Mouse (Mus musculus): ENCODE measurements around the gene Adamts7. TPM values are rescaled to one million over a fixed set of nuclear protein-coding genes. Genes with fewer than 3 reads are reported as not detected.

The Adamts7 gene
- polyA plus RNA-seq, 1 experiment from 2014 or later: 30.4 TPM

DNA sequence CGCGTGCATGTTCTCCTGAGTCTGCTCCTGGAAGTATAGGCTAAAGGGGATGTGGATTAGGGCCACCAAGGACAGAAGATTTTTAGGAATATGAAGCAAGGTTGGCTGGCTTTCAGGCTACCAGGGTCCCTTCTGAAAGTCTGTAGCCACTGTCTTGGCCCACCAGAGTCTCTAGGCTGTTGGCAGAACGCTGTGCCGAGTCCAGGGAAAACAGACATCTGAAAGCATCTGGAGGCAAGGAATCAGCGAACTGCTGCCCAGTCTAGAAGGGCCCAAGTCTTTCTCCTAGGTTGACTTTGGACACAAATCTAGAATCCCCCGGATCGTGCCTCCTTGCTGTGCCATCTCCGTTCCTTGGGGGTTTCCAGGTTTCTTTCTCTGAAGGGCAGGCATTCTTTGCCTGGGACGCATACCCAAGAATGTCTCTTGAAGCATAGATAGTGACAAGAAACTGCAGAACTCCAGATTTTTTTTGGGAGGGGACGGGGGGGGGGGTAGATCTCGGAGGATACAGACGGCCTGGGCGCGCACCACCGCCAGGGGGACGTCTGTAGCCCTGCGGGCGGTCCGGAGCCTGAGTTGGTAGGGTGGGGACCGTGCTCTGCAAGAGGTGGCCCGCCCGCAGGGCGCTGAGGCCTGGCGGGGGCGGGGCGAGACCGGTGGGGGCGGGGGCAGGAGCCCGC is 485 bp upstream of the Adamts7 start:
- H3K27ac ChIP-seq (ENCODE audit: low read depth): peak overlapping the region; percentile 86
- H3K9me3 ChIP-seq (ENCODE audit: low read depth, low read length): peaks cover 3% of the 10 kb centered on the region; the same call in 1 of the 2 replicates
- TF ChIP-seq CTCF (IDR thresholded peaks at IDR 0.05; ENCODE audit: low read depth): peak; percentile 71
- ATAC-seq (ENCODE audit: insufficient read depth) (peak; percentile 94), DNase-seq (peak; percentile 89)
- H3K4me3 ChIP-seq (ENCODE audit: low read depth, low read length): peak overlapping the region; percentile 74
- H3K4me1 ChIP-seq (ENCODE audit: insufficient read depth): no peaks in the 10 kb centered on the region
- H3K4me2 ChIP-seq: peak overlapping the region; percentile 92
- no peaks in the 10 kb centered on the region for H3K36me3 ChIP-seq (ENCODE audit: insufficient read depth)
- H3K27me3 ChIP-seq (ENCODE audit: insufficient read depth, low read length): no peaks in the 10 kb centered on the region
- peak overlapping the region; percentile 74 for H3K9ac ChIP-seq
- WGBS: 13% methylated on average over 21 of the region's 29 CpGs

DNA sequence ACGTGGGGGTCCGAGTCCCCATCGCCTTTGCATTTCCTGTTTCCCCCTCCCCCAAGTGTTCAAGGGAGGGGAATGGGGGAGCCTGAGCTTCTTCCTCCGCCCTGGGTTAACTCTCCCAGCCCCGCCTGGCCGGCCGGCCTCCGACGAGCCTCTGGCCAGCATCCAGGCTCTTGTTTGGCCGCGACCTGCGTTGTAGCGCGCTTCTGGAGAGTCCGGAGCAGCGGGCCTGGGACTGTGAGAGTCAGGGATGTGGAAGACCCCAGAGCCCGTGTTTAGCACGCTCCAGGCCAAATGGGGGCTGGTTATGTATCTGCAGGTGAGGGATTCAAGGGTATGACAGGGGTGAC is 853 bp downstream of the Adamts7 start:
- under 1% methylated on average over 18 of the region's 18 CpGs for WGBS
- H3K9ac ChIP-seq: peak overlapping the region; percentile 74
- H3K4me1 ChIP-seq (ENCODE audit: insufficient read depth): no peaks in the 10 kb centered on the region
- DNase-seq: peak; percentile 88
- no peaks in the 10 kb centered on the region for H3K27me3 ChIP-seq (ENCODE audit: insufficient read depth, low read length)
- H3K36me3 ChIP-seq (ENCODE audit: insufficient read depth): no peaks in the 10 kb centered on the region
- no peak for TF ChIP-seq CTCF (IDR thresholded peaks at IDR 0.05; ENCODE audit: low read depth)
- peaks cover 3% of the 10 kb centered on the region; the same call in 1 of the 2 replicates for H3K9me3 ChIP-seq (ENCODE audit: low read depth, low read length)
- H3K27ac ChIP-seq (ENCODE audit: low read depth): peak overlapping the region; percentile 86; the same call in 1 of the 2 replicates
- peak overlapping the region; percentile 74 for H3K4me3 ChIP-seq (ENCODE audit: low read depth, low read length)
- peak; percentile 71 for ATAC-seq (ENCODE audit: insufficient read depth)
- H3K4me2 ChIP-seq: peak overlapping the region; percentile 92

DNA sequence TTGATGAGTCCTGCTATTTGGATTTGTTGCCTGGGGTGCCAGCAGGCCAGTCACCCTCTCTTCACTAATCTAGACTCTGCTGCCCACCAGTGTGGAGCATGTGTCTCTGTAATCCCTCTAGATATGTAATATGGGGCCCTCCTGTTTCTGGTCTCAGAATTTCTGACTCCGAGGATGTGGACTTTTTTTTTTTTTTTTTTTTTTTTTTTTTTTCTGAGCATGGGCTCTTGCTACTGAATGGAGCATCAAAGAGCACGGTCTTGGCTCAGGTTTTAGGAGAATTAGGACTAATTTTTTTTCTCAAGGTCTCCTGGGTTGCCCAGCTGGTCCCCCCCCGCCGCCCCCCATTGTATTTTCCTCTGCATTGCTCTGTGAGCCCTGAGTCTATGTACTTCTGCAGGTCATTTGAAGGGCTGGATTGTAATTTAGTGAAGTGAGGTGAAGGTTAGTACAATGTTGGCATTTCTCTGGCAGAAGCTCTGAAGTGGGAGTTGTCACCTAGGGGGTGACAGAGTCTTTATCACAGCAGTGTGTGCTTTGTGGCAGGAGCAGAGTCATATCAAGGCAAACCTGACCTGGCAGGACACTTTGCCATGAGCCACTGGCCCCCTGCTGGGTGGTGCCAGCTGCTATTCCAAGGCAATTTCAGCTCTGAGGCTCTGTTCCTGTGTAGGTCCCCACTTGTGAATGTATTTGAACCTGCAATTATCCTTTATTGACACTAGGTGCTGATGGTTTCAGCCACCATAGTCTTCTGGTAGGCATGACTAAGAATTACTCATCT is 2.0 kb downstream of the Adamts7 start:
- TF ChIP-seq CTCF (IDR thresholded peaks at IDR 0.05; ENCODE audit: low read depth): no peak
- Histone ChIP-seq H3K9me3 (ENCODE audit: low read depth, low read length) (peaks cover 1% of the 10 kb centered on the region; the same call in 1 of the 2 replicates), H3K4me1 (ENCODE audit: insufficient read depth) (no peaks in the 10 kb centered on the region), H3K9ac (no peak overlapping the region), H3K36me3 (ENCODE audit: insufficient read depth) (no peaks in the 10 kb centered on the region), H3K4me2 (peak overlapping the region; percentile 92), H3K27ac (ENCODE audit: low read depth) (no peak overlapping the region), H3K27me3 (ENCODE audit: insufficient read depth, low read length) (no peaks in the 10 kb centered on the region), H3K4me3 (ENCODE audit: low read depth, low read length) (peak overlapping the region; percentile 74; the same call in 1 of the 2 replicates)
- DNase-seq (no peak), ATAC-seq (ENCODE audit: insufficient read depth) (no peak)
- 54% methylated on average over 4 of the region's 4 CpGs for WGBS

DNA sequence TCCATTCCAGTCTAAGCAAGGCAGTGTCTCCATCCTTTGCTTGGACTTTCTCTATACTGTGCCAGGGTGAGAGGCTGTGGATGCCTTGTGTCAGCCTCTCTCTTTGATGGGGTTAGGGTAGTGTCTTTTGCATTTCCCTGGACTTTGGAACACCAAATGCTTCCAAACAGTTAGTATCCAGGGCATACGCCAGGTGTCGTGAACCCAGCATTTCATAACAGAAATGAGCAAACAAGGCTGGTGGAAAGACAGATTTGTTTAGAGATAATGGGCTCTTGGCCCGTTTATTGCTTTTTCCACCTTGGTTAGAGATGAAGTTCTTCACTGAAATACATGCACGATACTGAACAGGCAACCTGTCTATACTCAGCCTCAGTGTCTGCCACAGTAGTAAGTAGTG is 2.7 kb downstream of the Adamts7 start:
- H3K9me3 ChIP-seq (ENCODE audit: low read depth, low read length): no peaks in the 10 kb centered on the region
- H3K4me1 ChIP-seq (ENCODE audit: insufficient read depth): no peaks in the 10 kb centered on the region
- H3K4me3 ChIP-seq (ENCODE audit: low read depth, low read length): no peak overlapping the region
- H3K36me3 ChIP-seq (ENCODE audit: insufficient read depth): no peaks in the 10 kb centered on the region
- H3K27ac ChIP-seq (ENCODE audit: low read depth): no peak overlapping the region
- DNase-seq: no peak
- no peak for TF ChIP-seq CTCF (IDR thresholded peaks at IDR 0.05; ENCODE audit: low read depth)
- no peak for ATAC-seq (ENCODE audit: insufficient read depth)
- H3K27me3 ChIP-seq (ENCODE audit: insufficient read depth, low read length): no peaks in the 10 kb centered on the region
- 81% methylated on average over 4 of the region's 4 CpGs for whole genome bisulfite sequencing
- H3K4me2 ChIP-seq: no peak overlapping the region
- no peak overlapping the region for H3K9ac ChIP-seq

DNA sequence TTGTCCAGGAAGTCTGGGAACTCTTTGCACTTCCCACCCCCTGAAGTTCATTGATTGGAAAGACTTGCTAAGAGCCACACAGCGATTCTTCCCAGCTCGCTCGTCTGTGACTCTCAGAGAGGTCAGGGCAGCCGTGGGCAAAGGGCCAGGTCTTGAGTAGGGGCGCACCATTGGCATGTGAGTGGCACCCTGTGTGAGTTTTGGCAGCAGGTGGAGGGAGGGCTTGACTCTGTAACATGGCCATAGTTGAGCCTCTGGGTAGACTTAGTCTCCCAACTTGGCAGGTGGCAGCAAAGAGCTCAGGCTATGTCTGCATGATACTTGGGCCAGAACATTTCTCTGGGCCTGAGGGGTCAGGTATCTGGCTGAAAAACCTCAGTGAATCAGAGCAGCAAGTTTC is 3.7 kb downstream of the Adamts7 start:
- no peak for TF ChIP-seq CTCF (IDR thresholded peaks at IDR 0.05; ENCODE audit: low read depth)
- H3K4me1 ChIP-seq (ENCODE audit: insufficient read depth): no peaks in the 10 kb centered on the region

DNA sequence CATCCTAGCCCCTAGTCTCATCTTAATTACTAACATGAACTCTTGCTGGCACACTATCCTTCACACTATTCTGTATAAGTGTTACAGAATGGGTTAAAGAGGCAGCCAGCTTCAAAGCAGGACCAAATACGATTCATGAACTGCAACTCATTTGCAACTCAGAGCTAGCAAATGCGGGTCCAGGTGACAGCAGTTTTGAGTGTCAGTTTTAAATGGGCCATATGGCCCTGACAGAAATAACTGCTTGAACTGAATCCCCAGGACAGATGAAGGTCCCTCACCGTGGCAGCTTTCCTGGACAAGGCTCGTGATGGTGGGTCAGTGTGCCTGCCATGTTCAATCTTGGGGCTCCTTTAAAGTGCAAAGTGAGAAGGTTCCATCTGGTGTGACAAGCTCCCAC is 7.1 kb downstream of the Adamts7 start:
- Histone ChIP-seq H3K9me3 (ENCODE audit: low read depth, low read length) (no peaks in the 10 kb centered on the region), H3K9ac (no peak overlapping the region), H3K36me3 (ENCODE audit: insufficient read depth) (peaks cover 20% of the 10 kb centered on the region; the same call in 1 of the 2 replicates), H3K4me3 (ENCODE audit: low read depth, low read length) (no peak overlapping the region), H3K27ac (ENCODE audit: low read depth) (no peak overlapping the region), H3K27me3 (ENCODE audit: insufficient read depth, low read length) (no peaks in the 10 kb centered on the region), H3K4me2 (no peak overlapping the region), H3K4me1 (ENCODE audit: insufficient read depth) (no peaks in the 10 kb centered on the region)
- no peak for TF ChIP-seq CTCF (IDR thresholded peaks at IDR 0.05; ENCODE audit: low read depth)
- DNase-seq (no peak), ATAC-seq (ENCODE audit: insufficient read depth) (no peak)
- WGBS: 43% methylated on average over 4 of the region's 4 CpGs

More for the DNA sequence above, 3.7 kb downstream of the Adamts7 start:
- Histone ChIP-seq H3K9me3 (ENCODE audit: low read depth, low read length) (no peaks in the 10 kb centered on the region), H3K9ac (no peak overlapping the region), H3K36me3 (ENCODE audit: insufficient read depth) (peaks cover 1% of the 10 kb centered on the region; the same call in 1 of the 2 replicates), H3K4me2 (no peak overlapping the region), H3K4me3 (ENCODE audit: low read depth, low read length) (no peak overlapping the region), H3K27ac (ENCODE audit: low read depth) (no peak overlapping the region), H3K27me3 (ENCODE audit: insufficient read depth, low read length) (no peaks in the 10 kb centered on the region)
- ATAC-seq (ENCODE audit: insufficient read depth) (no peak), DNase-seq (no peak)
- 68% methylated on average over 5 of the region's 5 CpGs for WGBS

DNA sequence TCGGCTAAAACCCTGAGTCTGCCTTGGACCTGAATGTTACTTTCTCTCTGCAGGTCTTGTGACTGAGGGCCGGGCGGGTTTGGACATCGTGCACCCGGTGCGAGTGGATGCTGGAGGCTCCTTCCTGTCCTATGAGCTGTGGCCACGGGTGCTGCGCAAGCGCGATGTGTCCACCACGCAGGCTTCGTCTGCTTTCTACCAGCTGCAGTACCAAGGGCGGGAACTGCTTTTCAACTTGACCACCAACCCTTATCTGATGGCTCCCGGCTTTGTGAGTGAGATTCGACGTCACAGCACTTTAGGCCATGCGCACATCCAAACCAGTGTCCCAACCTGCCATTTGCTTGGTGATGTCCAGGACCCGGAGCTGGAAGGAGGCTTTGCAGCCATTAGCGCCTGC is 8.6 kb downstream of the Adamts7 start:
- ATAC-seq (ENCODE audit: insufficient read depth) (no peak), DNase-seq (no peak)
- H3K4me2 ChIP-seq: no peak overlapping the region
- no peaks in the 10 kb centered on the region for H3K27me3 ChIP-seq (ENCODE audit: insufficient read depth, low read length)
- no peak overlapping the region for H3K27ac ChIP-seq (ENCODE audit: low read depth)
- WGBS: 93% methylated on average over 19 of the region's 19 CpGs
- peaks cover 21% of the 10 kb centered on the region; the same call in 1 of the 2 replicates for H3K36me3 ChIP-seq (ENCODE audit: insufficient read depth)
- no peak for TF ChIP-seq CTCF (IDR thresholded peaks at IDR 0.05; ENCODE audit: low read depth)
- no peak overlapping the region for H3K9ac ChIP-seq
- H3K9me3 ChIP-seq (ENCODE audit: low read depth, low read length): no peaks in the 10 kb centered on the region
- H3K4me3 ChIP-seq (ENCODE audit: low read depth, low read length): no peak overlapping the region
- H3K4me1 ChIP-seq (ENCODE audit: insufficient read depth): no peaks in the 10 kb centered on the region

All from lung, embryonic 14.5 days (tissue).